Mouse (Mus musculus): Measurements from ENCODE around the gene Acap1. TPM values are rescaled to one million over a fixed set of nuclear protein-coding genes. Genes with fewer than 3 reads are reported as not detected.
"Not testable (repeated sequence)": the region's sequence is repeated elsewhere in the genome, so short reads cannot be mapped to it uniquely, and the experiment has no call there.

Acap1 gene
- under 1 TPM; 0.50 to 0.72 TPM for total RNA-seq (2021)

- no peak for DNase-seq
- intact Hi-C loops (cut with DNase I): no loop called here
Observed at GRCm38 (mm10) chr11:69895291-69895690, at the start of gene Acap1. Gene Acap1, minus strand, starts transcription at chr11:69895539.

GRCm38 (mm10) chr11:69940962-69941361 lies 45.6 kb upstream of the Acap1 start:
- intact Hi-C loops (cut with DNase I): no loop called here
- peak; percentile 87 for DNase-seq

- DNase-seq: no peak
- intact Hi-C loops (cut with DNase I): loop anchor here (10.0 kb wide), 1 partner anchor 45 kb away; the partner anchor contains the start of genes Ctdnep1 and Elp5
Observed at GRCm38 (mm10) chr11:69939731-69940130, 44.4 kb upstream of the Acap1 start.

- intact Hi-C loops (cut with DNase I): loop anchor here (10.0 kb wide), 1 partner anchor 46 kb away; the partner anchor contains the start of genes Ctdnep1 and Elp5
- DNase-seq: no peak
Observed at GRCm38 (mm10) chr11:69939181-69939580, 43.8 kb upstream of the Acap1 start.

- no peak for DNase-seq
- intact Hi-C loops (cut with DNase I): loop anchor here (10.0 kb wide), 1 partner anchor 46 kb away; the partner anchor contains the start of genes Ctdnep1 and Elp5
Observed at GRCm38 (mm10) chr11:69938401-69938979, 43.2 kb upstream of the Acap1 start.

- intact Hi-C loops (cut with DNase I): loop anchor here (10.0 kb wide), 1 partner anchor 47 kb away; the partner anchor contains the start of genes Ctdnep1 and Elp5
Observed at GRCm38 (mm10) chr11:69937834-69938233, 42.5 kb upstream of the Acap1 start.

GRCm38 (mm10) chr11:69937385-69937784 lies 42.0 kb upstream of the Acap1 start:
- DNase-seq: peak; percentile 39
- intact Hi-C loops (cut with DNase I): loop anchor here (10.0 kb wide), 1 partner anchor 47 kb away; the partner anchor contains the start of genes Ctdnep1 and Elp5

More at GRCm38 (mm10) chr11:69937834-69938233, 42.5 kb upstream of the Acap1 start:
- no peak for DNase-seq

GRCm38 (mm10) chr11:69936714-69937347 lies 41.5 kb upstream of the Acap1 start:
- no peak for DNase-seq
- intact Hi-C loops (cut with DNase I): loop anchor here (10.0 kb wide), 1 partner anchor 48 kb away; the partner anchor contains the start of genes Ctdnep1 and Elp5

GRCm38 (mm10) chr11:69936156-69936555 lies 40.8 kb upstream of the Acap1 start:
- intact Hi-C loops (cut with DNase I): loop anchor here (10.0 kb wide), 1 partner anchor 49 kb away; the partner anchor contains the start of genes Ctdnep1 and Elp5
- no peak for DNase-seq

GRCm38 (mm10) chr11:69935137-69935879 lies 40.0 kb upstream of the Acap1 start, which contains the start of gene Ybx2:
Gene Ybx2, plus strand, starts transcription at chr11:69935796.
- DNase-seq: peak; percentile 96
- intact Hi-C loops (cut with DNase I): loop anchor here (10.0 kb wide), 1 partner anchor 49 kb away; the partner anchor contains the start of genes Ctdnep1 and Elp5

GRCm38 (mm10) chr11:69934681-69935080 lies 39.3 kb upstream of the Acap1 start:
- no peak for DNase-seq
- intact Hi-C loops (cut with DNase I): loop anchor here (5.0 to 10.0 kb wide), 2 partner anchors 50 to 278 kb away; partner anchors contain the start of genes Ctdnep1, Elp5 and Slc16a11

GRCm38 (mm10) chr11:69934169-69934568 lies 38.8 kb upstream of the Acap1 start:
- peak; percentile 97 for DNase-seq
- intact Hi-C loops (cut with DNase I): loop anchor here (5.0 to 10.0 kb wide), 2 partner anchors 51 to 278 kb away; partner anchors contain the start of genes Ctdnep1, Elp5 and Slc16a11

GRCm38 (mm10) chr11:69933066-69933465 lies 37.7 kb upstream of the Acap1 start:
- no peak for DNase-seq
- intact Hi-C loops (cut with DNase I): loop anchor here (5.0 to 10.0 kb wide), 2 partner anchors 52 to 279 kb away; partner anchors contain the start of genes Ctdnep1, Elp5 and Slc16a11

GRCm38 (mm10) chr11:69932254-69932653 lies 36.9 kb upstream of the Acap1 start:
- intact Hi-C loops (cut with DNase I): loop anchor here (5.0 to 10.0 kb wide), 2 partner anchors 53 to 280 kb away; partner anchors contain the start of genes Ctdnep1, Elp5 and Slc16a11
- no peak for DNase-seq

GRCm38 (mm10) chr11:69931769-69932168 lies 36.4 kb upstream of the Acap1 start:
- DNase-seq: no peak
- intact Hi-C loops (cut with DNase I): loop anchor here (5.0 to 10.0 kb wide), 2 partner anchors 53 to 281 kb away; partner anchors contain the start of genes Ctdnep1, Elp5 and Slc16a11

GRCm38 (mm10) chr11:69930967-69931537 lies 35.7 kb upstream of the Acap1 start:
- intact Hi-C loops (cut with DNase I): loop anchor here (5.0 to 10.0 kb wide), 2 partner anchors 54 to 281 kb away; partner anchors contain the start of genes Ctdnep1, Elp5 and Slc16a11
- DNase-seq: no peak

GRCm38 (mm10) chr11:69930176-69930575 lies 34.8 kb upstream of the Acap1 start:
- intact Hi-C loops (cut with DNase I): loop anchor here (5.0 to 10.0 kb wide), 2 partner anchors 55 to 282 kb away; partner anchors contain the start of genes Ctdnep1, Elp5 and Slc16a11
- not testable (repeated sequence) for DNase-seq

- intact Hi-C loops (cut with DNase I): loop anchor here (5.0 to 10.0 kb wide), 2 partner anchors 55 to 283 kb away; partner anchors contain the start of genes Ctdnep1, Elp5 and Slc16a11
Observed at GRCm38 (mm10) chr11:69929712-69930111, 34.4 kb upstream of the Acap1 start.

GRCm38 (mm10) chr11:69927501-69927900 lies 32.2 kb upstream of the Acap1 start:
- intact Hi-C loops (cut with DNase I): no loop called here
- no peak for DNase-seq

More at GRCm38 (mm10) chr11:69929712-69930111, 34.4 kb upstream of the Acap1 start:
- no peak for DNase-seq

All from left cerebral cortex, postnatal 4 days (tissue).